Mouse (Mus musculus) embryonic facial prominence, embryonic 11.5 days (tissue): Measurements from ENCODE around the gene AI182371. TPM values are rescaled to one million over a fixed set of nuclear protein-coding genes. Genes with fewer than 3 reads are reported as not detected.

Experiments
- ATAC-seq: fragments of 200-750 bp; cut with Nextera tagmentation; replicated peaks from 2 replicates; pipeline ENCODE4 v1.8.0; 2017; ENCODE audit warnings: low read depth; ENCODE audit not compliant: insufficient number of reproducible peaks, low FRiP score, low TSS enrichment
- DNase-seq: peaks from one replicate; pipeline ENCODE4 v3.0.0-alpha.2; 2015; ENCODE audit warnings: low spot score
- H3K27ac ChIP-seq: fragments of 300-500 bp; sonication (generic); replicated peaks from 2 replicates; pipeline ENCODE4 v1.5.1; 2014; ENCODE audit warnings: mild to moderate bottlenecking, low read depth, low read length, control low read depth
- H3K27me3 ChIP-seq: fragments of 300-500 bp; sonication (generic); 2 replicates; pipeline ENCODE4 v1.6.1; 2014; ENCODE audit warnings: mild to moderate bottlenecking, low read length, moderate library complexity, mixed read lengths; ENCODE audit not compliant: control insufficient read depth, insufficient read depth
- H3K36me3 ChIP-seq: fragments of 300-500 bp; sonication (generic); replicated peaks from 2 replicates; pipeline ENCODE4 v1.6.1; 2014; ENCODE audit warnings: low read depth, mild to moderate bottlenecking, low read length, moderate library complexity, mixed read lengths; ENCODE audit not compliant: control insufficient read depth, insufficient read depth
- H3K4me1 ChIP-seq: fragments of 300-500 bp; sonication (generic); 2 replicates; pipeline ENCODE4 v1.6.1; 2014; ENCODE audit warnings: low read length, mixed read lengths; ENCODE audit not compliant: control insufficient read depth, insufficient read depth
- H3K4me2 ChIP-seq: fragments of 300-500 bp; sonication (generic); 2 replicates; pipeline ENCODE4 v1.6.1; 2014; ENCODE audit warnings: low read depth, mild to moderate bottlenecking, control low read depth, low read length, moderate library complexity
- H3K4me3 ChIP-seq: fragments of 300-500 bp; sonication (generic); 2 replicates; pipeline ENCODE4 v1.5.1; 2014; ENCODE audit warnings: low read depth, low read length, control low read depth
- H3K9ac ChIP-seq: fragments of 300-500 bp; sonication (generic); replicated peaks from 2 replicates; pipeline ENCODE4 v1.6.1; 2014; ENCODE audit warnings: mild to moderate bottlenecking, control low read depth, low read length
- H3K9me3 ChIP-seq: fragments of 300-500 bp; sonication (generic); replicated peaks from 2 replicates; pipeline ENCODE4 v1.6.1; 2016; ENCODE audit warnings: mild to moderate bottlenecking, low read length, inconsistent platforms, mixed read lengths; ENCODE audit not compliant: control insufficient read depth
- WGBS: fragments of 180-500 bp; shearing (Covaris S2); extraction: QIAGEN DNeasy Blood & Tissue Kit; methylation state at CpG from one replicate; pipeline ENCODE4 v1.1.7; 2014; 5-methylcytosine and 5-hydroxymethylcytosine counted together
- polyA plus RNA-seq: library from polyadenylated mRNA; unstranded; fragments of >200 nt; fragmentation: Nextera tagmentation; extraction: Ambion mirVana; gene quantifications from 2 replicates; pipeline ENCODE4 v1.2.1, GENCODE M21; 2014

The AI182371 gene
- polyA plus RNA-seq, 1 experiment from 2014 or later: 0.13 TPM

GRCm38 (mm10) chr2:35067117-35067516, 34.2 kb downstream of the AI182371 start:
- DNase-seq (no peak), ATAC-seq (no peak)
- Histone ChIP-seq H3K27ac (no peak overlapping the region), H3K4me1 (no peaks in the 10 kb centered on the region), H3K4me2 (no peak overlapping the region), H3K9ac (no peak overlapping the region), H3K4me3 (no peak overlapping the region), H3K9me3 (no peaks in the 10 kb centered on the region), H3K27me3 (no peaks in the 10 kb centered on the region), H3K36me3 (no peaks in the 10 kb centered on the region)
- WGBS: 84% methylated on average over 11 of the region's 11 CpGs

DNA sequence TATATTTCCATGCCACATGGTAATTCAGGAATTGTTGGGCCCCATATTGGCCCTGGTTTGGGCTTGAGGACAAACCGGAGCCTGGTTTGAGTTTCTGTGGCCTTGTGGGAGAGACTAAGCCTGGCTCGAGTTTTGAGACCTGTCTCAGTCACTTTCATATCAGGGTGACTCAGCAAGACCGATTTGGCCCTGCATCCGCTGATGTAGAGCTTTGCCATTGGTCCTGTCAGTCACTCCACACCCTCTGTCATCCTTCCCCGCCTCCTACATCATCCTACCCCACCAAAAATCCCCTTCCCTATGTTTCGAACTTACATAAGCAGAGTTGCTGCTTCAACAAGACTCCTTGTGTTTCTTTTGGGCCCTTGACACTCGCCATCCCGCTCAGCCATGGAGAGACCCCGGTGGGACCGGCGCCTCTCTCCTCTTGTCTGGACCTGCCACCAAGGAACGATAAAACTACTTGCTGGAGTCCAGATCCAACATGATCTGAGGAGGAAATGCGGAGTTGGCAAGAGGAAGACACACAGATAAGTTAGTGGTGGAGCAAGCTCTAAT, 34.7 kb downstream of the AI182371 start:
- Histone ChIP-seq H3K36me3 (no peaks in the 10 kb centered on the region), H3K9me3 (no peaks in the 10 kb centered on the region), H3K27me3 (no peaks in the 10 kb centered on the region), H3K4me3 (no peak overlapping the region), H3K9ac (no peak overlapping the region), H3K27ac (no peak overlapping the region), H3K4me1 (no peaks in the 10 kb centered on the region), H3K4me2 (no peak overlapping the region)
- no peak for ATAC-seq
- DNase-seq: no peak
- 93% methylated on average over 13 of the region's 13 CpGs for WGBS

DNA sequence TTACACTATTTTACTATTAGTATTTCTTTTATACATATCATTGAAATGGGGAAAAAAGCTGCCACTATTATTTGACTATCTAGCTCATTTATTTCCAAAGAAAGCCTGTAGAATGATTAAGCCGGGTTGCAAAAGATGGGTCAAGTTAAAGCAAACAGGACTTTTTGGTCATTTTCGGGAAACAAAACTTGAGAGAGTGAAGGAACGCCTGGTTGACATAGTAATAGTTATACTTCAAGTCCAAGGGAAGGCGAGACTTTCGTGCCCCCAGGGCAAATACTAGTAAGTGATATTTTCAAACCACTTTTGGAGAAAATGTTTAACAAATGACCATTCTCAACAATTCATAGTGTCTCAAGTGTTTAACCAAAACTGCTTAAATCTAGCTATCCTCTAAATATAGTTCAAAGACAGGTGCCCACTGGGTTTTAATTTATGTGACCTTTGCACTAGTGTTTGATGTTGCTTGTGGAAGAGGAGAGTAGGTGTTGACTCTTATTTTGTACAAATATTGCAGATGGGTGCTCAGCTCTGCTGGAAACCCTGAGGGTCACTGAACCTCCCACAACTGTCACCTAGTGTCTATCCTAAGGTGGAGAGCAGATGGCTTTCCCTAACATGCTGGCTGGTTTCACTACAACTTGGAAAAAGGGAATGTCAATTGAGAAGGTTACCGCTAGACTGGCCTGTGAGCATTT, 37.9 kb downstream of the AI182371 start:
- no peak for ATAC-seq
- no peaks in the 10 kb centered on the region for H3K9me3 ChIP-seq

GRCm38 (mm10) chr2:35061338-35061737, 40.0 kb downstream of the AI182371 start, which contains the start of gene Hc:
Gene Hc (minus strand): TSS chr2:35061438.
- Histone ChIP-seq H3K4me2 (no peak within 1 kb of the TSS), H3K27ac (no peak within 1 kb of the TSS), H3K9me3 (no peaks in the 10 kb centered on the region), H3K4me1 (no peaks in the 10 kb centered on the region), H3K36me3 (no peaks in the 10 kb centered on the region), H3K4me3 (no peak within 1 kb of the TSS), H3K9ac (no peak within 1 kb of the TSS), H3K27me3 (no peaks in the 10 kb centered on the region)
- WGBS: 85% methylated on average over 5 of the region's 5 CpGs
- no peak for DNase-seq
- no peak for ATAC-seq

More for the DNA sequence above, 37.9 kb downstream of the AI182371 start:
- H3K27me3 ChIP-seq: no peaks in the 10 kb centered on the region
- H3K4me3 ChIP-seq: no peak overlapping the region
- no peaks in the 10 kb centered on the region for H3K36me3 ChIP-seq
- DNase-seq: no peak
- 80% methylated on average over 6 of the region's 6 CpGs for WGBS
- H3K4me2 ChIP-seq: no peak overlapping the region
- H3K27ac ChIP-seq: no peak overlapping the region
- no peaks in the 10 kb centered on the region for H3K4me1 ChIP-seq
- H3K9ac ChIP-seq: no peak overlapping the region

DNA sequence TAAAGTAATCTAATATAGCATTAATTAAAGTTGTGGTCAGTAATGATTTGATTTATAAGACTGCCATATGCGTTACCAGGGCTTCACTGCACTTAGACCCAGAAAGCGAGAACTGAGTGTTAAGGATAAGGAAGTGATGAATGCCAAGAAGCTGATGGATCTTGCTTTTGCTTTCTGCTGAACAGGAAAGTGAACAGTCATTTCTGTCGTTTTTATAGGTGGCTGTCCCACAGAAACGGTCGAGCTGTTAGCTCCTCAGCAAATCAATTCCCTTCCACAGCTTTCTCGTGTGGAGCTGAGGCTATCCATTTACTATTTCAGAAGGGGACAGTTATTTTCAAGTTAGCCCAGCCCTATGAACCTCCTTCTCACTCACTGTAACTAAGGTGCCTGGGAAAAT, 40.4 kb downstream of the AI182371 start:
- no peaks in the 10 kb centered on the region for H3K4me1 ChIP-seq
- H3K36me3 ChIP-seq: no peaks in the 10 kb centered on the region
- H3K27ac ChIP-seq: no peak overlapping the region
- H3K9me3 ChIP-seq: no peaks in the 10 kb centered on the region
- ATAC-seq (no peak), DNase-seq (no peak)
- no peak overlapping the region for H3K4me3 ChIP-seq
- no peak overlapping the region for H3K9ac ChIP-seq
- 81% methylated on average over 6 of the region's 6 CpGs for WGBS
- no peak overlapping the region for H3K4me2 ChIP-seq
- H3K27me3 ChIP-seq: no peaks in the 10 kb centered on the region

DNA sequence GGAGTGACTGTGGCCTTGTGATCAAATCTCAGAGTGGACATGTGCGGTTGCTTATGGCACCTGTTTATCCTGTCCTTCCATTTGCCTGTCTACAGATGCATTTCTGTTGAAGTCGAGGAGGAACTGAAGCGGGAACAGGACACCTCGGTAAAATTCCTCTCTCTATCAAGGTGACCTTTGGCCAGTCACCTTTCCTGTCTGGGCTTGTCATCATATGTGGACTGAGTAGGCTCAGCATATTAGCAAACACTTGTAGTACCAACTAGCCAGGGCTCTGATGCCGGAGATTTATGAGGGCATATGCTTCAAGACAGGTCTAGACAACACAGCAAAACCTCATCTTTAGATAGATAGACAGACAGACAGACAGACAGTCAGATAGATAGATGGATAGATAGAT, 41.1 kb downstream of the AI182371 start:
- ATAC-seq: no peak
- WGBS: 89% methylated on average over 5 of the region's 5 CpGs

DNA sequence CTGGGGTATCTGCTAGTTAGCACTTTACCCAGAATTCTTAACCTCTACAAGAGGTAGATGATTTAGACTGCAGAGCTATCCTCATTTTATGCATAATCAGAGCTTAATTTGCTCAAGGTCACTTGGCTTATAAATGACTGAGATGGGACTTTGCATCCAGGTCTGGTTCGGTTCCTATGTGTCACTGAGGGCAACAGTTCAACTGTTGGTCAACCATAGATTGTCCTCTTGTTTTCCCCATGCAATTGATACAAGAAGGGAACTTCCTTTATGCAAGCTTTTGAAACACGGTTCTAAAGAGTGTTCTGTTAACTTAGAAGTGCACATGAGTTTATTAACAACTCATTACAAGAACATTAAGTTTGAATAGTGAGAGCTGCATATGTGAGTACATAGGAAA, 43.0 kb downstream of the AI182371 start:
- no peaks in the 10 kb centered on the region for H3K9me3 ChIP-seq
- no peak overlapping the region for H3K27ac ChIP-seq
- ATAC-seq: no peak
- H3K4me1 ChIP-seq: no peaks in the 10 kb centered on the region
- H3K4me3 ChIP-seq: no peak overlapping the region
- H3K9ac ChIP-seq: no peak overlapping the region
- H3K4me2 ChIP-seq: no peak overlapping the region
- no peaks in the 10 kb centered on the region for H3K36me3 ChIP-seq
- DNase-seq: no peak
- WGBS: 78% methylated on average over 2 of the region's 2 CpGs
- no peaks in the 10 kb centered on the region for H3K27me3 ChIP-seq

More for the DNA sequence above, 41.1 kb downstream of the AI182371 start:
- Histone ChIP-seq H3K4me3 (no peak overlapping the region), H3K36me3 (no peaks in the 10 kb centered on the region), H3K4me2 (no peak overlapping the region), H3K27ac (no peak overlapping the region), H3K4me1 (no peaks in the 10 kb centered on the region), H3K9ac (no peak overlapping the region), H3K27me3 (no peaks in the 10 kb centered on the region), H3K9me3 (no peaks in the 10 kb centered on the region)
- DNase-seq: no peak

DNA sequence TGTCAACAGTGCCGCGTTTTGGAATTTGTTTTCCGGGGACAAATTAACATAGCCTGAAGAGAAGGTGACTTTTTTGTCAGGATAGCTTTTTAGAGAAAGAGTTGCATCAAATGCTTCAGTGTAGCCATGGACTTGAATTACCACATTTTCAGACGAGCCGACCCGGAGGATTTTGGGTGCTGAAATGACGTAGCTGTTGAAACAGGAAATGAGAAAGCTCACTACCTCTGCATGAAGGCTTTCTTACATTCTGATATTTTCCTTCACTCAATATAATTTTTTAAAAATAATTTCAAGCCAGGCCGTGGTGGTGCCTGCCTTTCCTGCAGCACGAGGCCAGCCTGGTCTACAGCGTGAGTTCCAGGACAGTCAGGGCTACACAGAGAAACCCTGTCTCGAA, 44.1 kb downstream of the AI182371 start:
- no peak overlapping the region for H3K9ac ChIP-seq
- no peak overlapping the region for H3K27ac ChIP-seq
- H3K36me3 ChIP-seq: no peaks in the 10 kb centered on the region
- no peak for ATAC-seq
- 89% methylated on average over 11 of the region's 11 CpGs for WGBS
- no peaks in the 10 kb centered on the region for H3K9me3 ChIP-seq
- H3K4me3 ChIP-seq: no peak overlapping the region
- DNase-seq: no peak
- H3K27me3 ChIP-seq: no peaks in the 10 kb centered on the region
- no peaks in the 10 kb centered on the region for H3K4me1 ChIP-seq
- no peak overlapping the region for H3K4me2 ChIP-seq
